Mouse (Mus musculus): ENCODE results near the gene Esp6.
"Not testable (repeated sequence)": the region's sequence is repeated elsewhere in the genome, so short reads cannot be mapped to it uniquely, and the experiment has no call there.

Gene Esp6

GRCm38 (mm10) chr17:40561207-40561606 is at the start of gene Esp6:
TSS of gene Esp6 (plus strand) at chr17:40561507.
- no peak for DNase-seq (ENCODE audit: low spot score in 2 of 2)

- no peak for DNase-seq (ENCODE audit: low spot score in 2 of 2)
Observed at GRCm38 (mm10) chr17:40519818-40520217, 41.5 kb upstream of the Esp6 start, which contains the start of gene Esp8. TSS of gene Esp8 (plus strand) at chr17:40520022.

- no peak for DNase-seq (ENCODE audit: low spot score in 2 of 2)
Observed at GRCm38 (mm10) chr17:40529813-40530212, 31.5 kb upstream of the Esp6 start.

GRCm38 (mm10) chr17:40531147-40531546 is 30.2 kb upstream of the Esp6 start:
- no peak for DNase-seq (ENCODE audit: low spot score in 2 of 2)

- DNase-seq (ENCODE audit: low spot score in 2 of 2) = not testable (repeated sequence)
Observed at GRCm38 (mm10) chr17:40547005-40547404, 14.3 kb upstream of the Esp6 start.

- DNase-seq (ENCODE audit: low spot score in 2 of 2) = no peak
Observed at GRCm38 (mm10) chr17:40553470-40553869, 7.8 kb upstream of the Esp6 start.

- not testable (repeated sequence) for DNase-seq (ENCODE audit: low spot score in 2 of 2)
Observed at GRCm38 (mm10) chr17:40583906-40584305, 22.6 kb downstream of the Esp6 start.

- no peak for DNase-seq (ENCODE audit: low spot score in 2 of 2)
Observed at GRCm38 (mm10) chr17:40591297-40591696, 30.0 kb downstream of the Esp6 start.

- no peak for DNase-seq (ENCODE audit: low spot score in 2 of 2)
Observed at GRCm38 (mm10) chr17:40598294-40598693, 37.0 kb downstream of the Esp6 start, which contains the start of gene Esp4. TSS of gene Esp4 (plus strand) at chr17:40598594.

All from urinary bladder, postnatal 36 days (tissue).